In the genomic region with DNA sequence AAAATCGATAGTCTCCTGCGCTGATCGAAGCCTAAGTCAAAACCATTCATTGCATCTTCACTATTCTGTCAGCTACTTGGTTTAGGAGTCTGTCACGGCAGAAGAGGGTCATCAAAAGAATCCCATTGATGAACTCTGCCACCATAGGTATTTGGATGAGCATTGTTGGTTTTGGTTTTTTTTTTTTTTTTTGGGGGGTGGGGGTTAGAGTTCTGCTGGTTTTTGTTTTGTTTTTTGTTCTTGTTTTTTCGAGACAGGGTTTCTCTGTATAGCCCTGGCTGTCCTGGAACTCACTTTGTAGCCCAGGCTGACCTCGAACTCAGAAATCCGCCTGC, we compare ENCODE assay signal across 8 mouse cellular contexts. TPM values are rescaled to one million over a fixed set of nuclear protein-coding genes. Genes with fewer than 3 reads are reported as not detected.
DNase-seq lines count a peak whose midpoint lies in the region; ATAC-seq and TF ChIP-seq lines count a peak whose summit lies in the region.

No protein-coding gene starts in this region.

- peak overlapping the region; percentile 89; the same call in 1 of the 2 replicates for H3K9ac ChIP-seq in kidney, postnatal 0 days (ENCODE audit: low read depth, low read length)
- H3K9ac ChIP-seq in embryonic facial prominence, embryonic 11.5 days (replicated peaks; ENCODE audit: low read length): peak overlapping the region; percentile 91; the same call in 1 of the 2 replicates
- peak overlapping the region; percentile 91; the same call in 1 of the 2 replicates for H3K9ac ChIP-seq in intestine, embryonic 14.5 days (ENCODE audit: low read length)

- no peak for TF ChIP-seq CTCF in kidney, postnatal 0 days (IDR thresholded peaks at IDR 0.05; ENCODE audit: low read depth)

- no peaks in the 10 kb centered on the region for H3K27me3 ChIP-seq in kidney, postnatal 0 days (ENCODE audit: insufficient read depth, low read length)
- no peaks in the 10 kb centered on the region for H3K27me3 ChIP-seq in embryonic facial prominence, embryonic 11.5 days (ENCODE audit: control insufficient read depth, insufficient read depth, low read length)
- H3K27me3 ChIP-seq in intestine, embryonic 14.5 days (replicated peaks; ENCODE audit: control insufficient read depth, insufficient read depth, low read length): no peaks in the 10 kb centered on the region
- no peaks in the 10 kb centered on the region for H3K27me3 ChIP-seq in myocyte (ENCODE audit: control insufficient read depth, insufficient read depth, insufficient read length)

- no peak overlapping the region for H3K27ac ChIP-seq in kidney, postnatal 0 days
- H3K27ac ChIP-seq in embryonic facial prominence, embryonic 11.5 days (replicated peaks; ENCODE audit: low read depth, low read length): no peak overlapping the region
- no peak overlapping the region for H3K27ac ChIP-seq in intestine, embryonic 14.5 days (ENCODE audit: low read depth)

- H3K36me3 ChIP-seq in kidney, postnatal 0 days (ENCODE audit: insufficient read depth, low read length): no peaks in the 10 kb centered on the region
- H3K36me3 ChIP-seq in embryonic facial prominence, embryonic 11.5 days (replicated peaks; ENCODE audit: control insufficient read depth, insufficient read depth, low read depth, low read length): no peaks in the 10 kb centered on the region
- H3K36me3 ChIP-seq in intestine, embryonic 14.5 days (ENCODE audit: control insufficient read depth, insufficient read depth, low read length): no peaks in the 10 kb centered on the region
- no peaks in the 10 kb centered on the region for H3K36me3 ChIP-seq in myocyte (ENCODE audit: control insufficient read depth, insufficient read depth)

- H3ac ChIP-seq in myocyte (ENCODE audit: control insufficient read depth, insufficient read length): peak overlapping the region; percentile 47

- H3K4me3 ChIP-seq in kidney, postnatal 0 days (replicated peaks; ENCODE audit: low read depth, low read length): peak overlapping the region; percentile 99
- H3K4me3 ChIP-seq in embryonic facial prominence, embryonic 11.5 days (ENCODE audit: low read depth, low read length): peak overlapping the region; percentile 97
- peak overlapping the region; percentile 94 for H3K4me3 ChIP-seq in intestine, embryonic 14.5 days (ENCODE audit: low read depth, low read length)
- H3K4me3 ChIP-seq in myocyte: peak overlapping the region; percentile 80

- no peaks in the 10 kb centered on the region for H3K4me1 ChIP-seq in kidney, postnatal 0 days (replicated peaks; ENCODE audit: insufficient read depth, low read length)
- H3K4me1 ChIP-seq in embryonic facial prominence, embryonic 11.5 days (ENCODE audit: control insufficient read depth, insufficient read depth, low read length): no peaks in the 10 kb centered on the region
- H3K4me1 ChIP-seq in intestine, embryonic 14.5 days (replicated peaks; ENCODE audit: control insufficient read depth, insufficient read depth, low read length): peaks cover 6% of the 10 kb centered on the region

- no peak for ATAC-seq in kidney, postnatal 0 days (replicated peaks; ENCODE audit: low FRiP score, low read depth)
- ATAC-seq in embryonic facial prominence, embryonic 11.5 days (replicated peaks; ENCODE audit: insufficient number of reproducible peaks, low FRiP score, low TSS enrichment, low read depth): peak; percentile 7; the same call in 1 of the 2 replicates
- no peak; the same call in 1 of the 2 replicates for ATAC-seq in intestine, embryonic 14.5 days (replicated peaks; ENCODE audit: low FRiP score, low TSS enrichment, low read depth)

- no peak for DNase-seq in kidney, postnatal 0 days (ENCODE audit: low spot score)
- DNase-seq in kidney, adult 9 months: no peak
- no peak for DNase-seq in embryonic facial prominence, embryonic 11.5 days (ENCODE audit: low spot score)
- no peak for DNase-seq in intestine, embryonic 14.5 days (ENCODE audit: low spot score)
- DNase-seq in thymus, postnatal 25 days: no peak
- DNase-seq in layer of hippocampus, adult 11-12 months (ENCODE audit: low spot score): no peak
- no peak for DNase-seq in spleen, postnatal 14 days (ENCODE audit: low spot score in 2 of 2)

- peak overlapping the region; percentile 74 for H3K4me2 ChIP-seq in kidney, postnatal 0 days (ENCODE audit: low read length)
- H3K4me2 ChIP-seq in embryonic facial prominence, embryonic 11.5 days (ENCODE audit: low read depth, low read length): peak overlapping the region; percentile 29
- H3K4me2 ChIP-seq in intestine, embryonic 14.5 days (ENCODE audit: low read length): peak overlapping the region; percentile 38
- H3K4me2 ChIP-seq in myocyte (ENCODE audit: low read depth): peak overlapping the region; percentile 78

- whole genome bisulfite sequencing in kidney, postnatal 0 days: 26% methylated on average over 7 of the region's 7 CpGs
- 26% methylated on average over 7 of the region's 7 CpGs for WGBS in embryonic facial prominence, embryonic 11.5 days
- 27% methylated on average over 7 of the region's 7 CpGs for WGBS in intestine, embryonic 14.5 days

- H3K79me2 ChIP-seq in myocyte (ENCODE audit: control insufficient read depth, insufficient read depth): peaks cover 45% of the 10 kb centered on the region

- TF ChIP-seq POLR2A in myocyte (IDR thresholded peaks at IDR 0.05; ENCODE audit: insufficient read length, low read depth): no peak

- H3K9me3 ChIP-seq in kidney, postnatal 0 days (replicated peaks; ENCODE audit: low read length): no peaks in the 10 kb centered on the region
- H3K9me3 ChIP-seq in embryonic facial prominence, embryonic 11.5 days (replicated peaks; ENCODE audit: control insufficient read depth, low read length): no peaks in the 10 kb centered on the region
- no peaks in the 10 kb centered on the region for H3K9me3 ChIP-seq in intestine, embryonic 14.5 days (ENCODE audit: control insufficient read depth, low read length)

TF ChIP-seq in myocyte, 11 proteins besides CTCF, POLR2A, EP300 and RAD21:
- TF ChIP-seq REST (IDR thresholded peaks at IDR 0.05; ENCODE audit: insufficient read depth, insufficient read length) (no peak), MYOD1 (IDR thresholded peaks at IDR 0.05; ENCODE audit: control insufficient read depth in 1 of 3, insufficient read length in 2 of 3, low read depth in 2 of 3) (no peak), MAX (IDR thresholded peaks at IDR 0.05; ENCODE audit: low read depth) (no peak), POLR2AphosphoS2 (IDR thresholded peaks at IDR 0.05; ENCODE audit: insufficient read length, low read depth) (no peak), CEBPB (IDR thresholded peaks at IDR 0.05; ENCODE audit: insufficient read depth, poor library complexity, severe bottlenecking) (no peak), USF1 (IDR thresholded peaks at IDR 0.05; ENCODE audit: low read depth) (no peak), E2F4 (IDR thresholded peaks at IDR 0.05; ENCODE audit: insufficient read depth) (no peak), SRF (IDR thresholded peaks at IDR 0.05; ENCODE audit: control insufficient read depth, insufficient read length, low read depth) (no peak), MYOG (IDR thresholded peaks at IDR 0.05; ENCODE audit: control insufficient read depth in 1 of 3, insufficient read depth in 1 of 3, insufficient read length in 2 of 3, low read depth in 2 of 3) (no peak), TCF3 (IDR thresholded peaks at IDR 0.05; ENCODE audit: insufficient read length, low read depth) (no peak), TCF12 (IDR thresholded peaks at IDR 0.05; ENCODE audit: insufficient read depth, poor library complexity, severe bottlenecking) (no peak)

RNA-seq across cellular contexts. Expression of a gene that starts 0.3 kb away (rescaled TPM):
- 48.3 and 51.6 TPM in 2 replicates for polyA plus RNA-seq in kidney, postnatal 0 days (2015; fragmentation: Nextera tagmentation; extraction: Ambion mirVana)
- polyA plus RNA-seq in embryonic facial prominence, embryonic 11.5 days (2014; fragmentation: Nextera tagmentation; extraction: Ambion mirVana): 75.4 and 77.3 TPM in 2 replicates
- polyA plus RNA-seq in intestine, embryonic 14.5 days (2014; fragmentation: Nextera tagmentation; extraction: Ambion mirVana): 57.7 and 59.9 TPM in 2 replicates
- polyA plus RNA-seq in myocyte (2012; fragmentation: generic; extraction: Trizol): 10.4 TPM

RNA-seq across cellular contexts. Expression of a gene that starts 9.8 kb away (rescaled TPM):
- 30.2 and 33.8 TPM in 2 replicates for polyA plus RNA-seq in kidney, postnatal 0 days (2015; fragmentation: Nextera tagmentation; extraction: Ambion mirVana)
- polyA plus RNA-seq in embryonic facial prominence, embryonic 11.5 days (2014; fragmentation: Nextera tagmentation; extraction: Ambion mirVana): 49.4 and 57.7 TPM in 2 replicates
- 49.3 and 49.6 TPM in 2 replicates for polyA plus RNA-seq in intestine, embryonic 14.5 days (2014; fragmentation: Nextera tagmentation; extraction: Ambion mirVana)
- polyA plus RNA-seq in myocyte (2012; fragmentation: generic; extraction: Trizol): 11.9 TPM
